Mouse (Mus musculus): ENCODE measurements around the gene Trim25.
"Not testable (repeated sequence)": the region's sequence is repeated elsewhere in the genome, so short reads cannot be mapped to it uniquely, and the experiment has no call there.

The Trim25 gene

GRCm38 (mm10) chr11:88994492-88994891 is 4.7 kb upstream of the Trim25 start:
- DNase-seq (ENCODE audit: low spot score in 2 of 2): no peak

- DNase-seq (ENCODE audit: low spot score in 2 of 2): no peak
Observed at GRCm38 (mm10) chr11:88995616-88996015, 3.6 kb upstream of the Trim25 start.

- DNase-seq (ENCODE audit: low spot score in 2 of 2): no peak
Observed at GRCm38 (mm10) chr11:88996427-88996826, 2.7 kb upstream of the Trim25 start.

- not testable (repeated sequence) for DNase-seq (ENCODE audit: low spot score in 2 of 2)
Observed at GRCm38 (mm10) chr11:88997343-88997742, 1.8 kb upstream of the Trim25 start.

GRCm38 (mm10) chr11:88998406-88998805 is 770 bp upstream of the Trim25 start:
- DNase-seq (ENCODE audit: low spot score in 2 of 2): no peak

GRCm38 (mm10) chr11:88999723-89000526 is 749 bp downstream of the Trim25 start:
- no peak for DNase-seq (ENCODE audit: low spot score in 2 of 2)

- DNase-seq (ENCODE audit: low spot score in 2 of 2): no peak
Observed at GRCm38 (mm10) chr11:89000527-89000819, 1.3 kb downstream of the Trim25 start.

GRCm38 (mm10) chr11:89001569-89001968 is 2.4 kb downstream of the Trim25 start:
- DNase-seq (ENCODE audit: low spot score in 2 of 2): no peak

- DNase-seq (ENCODE audit: low spot score in 2 of 2): no peak
Observed at GRCm38 (mm10) chr11:89002068-89002467, 2.9 kb downstream of the Trim25 start.

- DNase-seq (ENCODE audit: low spot score in 2 of 2): no peak
Observed at GRCm38 (mm10) chr11:89002621-89003020, 3.4 kb downstream of the Trim25 start.

GRCm38 (mm10) chr11:89003078-89003477 is 3.9 kb downstream of the Trim25 start:
- DNase-seq (ENCODE audit: low spot score in 2 of 2): no peak

GRCm38 (mm10) chr11:89003726-89004125 is 4.5 kb downstream of the Trim25 start:
- DNase-seq (ENCODE audit: low spot score in 2 of 2): no peak

- DNase-seq (ENCODE audit: low spot score in 2 of 2): no peak
Observed at GRCm38 (mm10) chr11:89005473-89005872, 6.3 kb downstream of the Trim25 start.

- DNase-seq (ENCODE audit: low spot score in 2 of 2): no peak
Observed at GRCm38 (mm10) chr11:89006404-89006803, 7.2 kb downstream of the Trim25 start.

GRCm38 (mm10) chr11:89007582-89007981 is 8.4 kb downstream of the Trim25 start:
- no peak for DNase-seq (ENCODE audit: low spot score in 2 of 2)

GRCm38 (mm10) chr11:89009066-89009465 is 9.9 kb downstream of the Trim25 start:
- DNase-seq (ENCODE audit: low spot score in 2 of 2): no peak

GRCm38 (mm10) chr11:89009496-89009895 is 10.3 kb downstream of the Trim25 start:
- DNase-seq (ENCODE audit: low spot score in 2 of 2): no peak

GRCm38 (mm10) chr11:89012241-89012640 is 13.1 kb downstream of the Trim25 start:
- DNase-seq (ENCODE audit: low spot score in 2 of 2): no peak

- no peak for DNase-seq (ENCODE audit: low spot score in 2 of 2)
Observed at GRCm38 (mm10) chr11:89017514-89018182, 18.5 kb downstream of the Trim25 start.

GRCm38 (mm10) chr11:89020681-89021305 is 21.6 kb downstream of the Trim25 start:
- DNase-seq (ENCODE audit: low spot score in 2 of 2): no peak

- DNase-seq (ENCODE audit: low spot score in 2 of 2): peak in 1 of 2 experiments; percentile 32
Observed at GRCm38 (mm10) chr11:89021687-89022086, 22.5 kb downstream of the Trim25 start.

- peak in 1 of 2 experiments; percentile 38 for DNase-seq (ENCODE audit: low spot score in 2 of 2)
Observed at GRCm38 (mm10) chr11:89022120-89022731, 23.1 kb downstream of the Trim25 start.
